Mouse (Mus musculus) layer of hippocampus, postnatal 14 days (tissue): ENCODE results near the gene Pcnp. TPM values are rescaled to one million over a fixed set of nuclear protein-coding genes. Genes with fewer than 3 reads are reported as not detected.
"Not testable (repeated sequence)": the region's sequence is repeated elsewhere in the genome, so short reads cannot be mapped to it uniquely, and the experiment has no call there.

Experiments used
- DNase-seq, 2 experiments: peaks; one replicate each; pipeline ENCODE4 v3.0.0; 2021 to 2022; ENCODE audit warnings: low spot score in 2 of 2, mixed read lengths in 1 of 2
- microRNA-seq, 2 experiments: library from miRNA; unstranded; fragments of <30 nt; microRNA quantifications; one replicate each; pipeline ENCODE4 v1.2.0; 2021
- total RNA-seq, 2 experiments: library from RNA; stranded (reverse); gene quantifications; 2 replicates each; pipeline ENCODE4 v1.2.3; 2021

Pcnp gene
- total RNA-seq, 2 experiments from 2014 or later = 129 to 135 TPM

- DNase-seq = no peak
Measured at GRCm38 (mm10) chr16:55971735-55972615, 57.6 kb downstream of the Pcnp start.

GRCm38 (mm10) chr16:55970416-55970815, 59.1 kb downstream of the Pcnp start:
- no peak for DNase-seq

GRCm38 (mm10) chr16:55969147-55969546, 60.4 kb downstream of the Pcnp start:
- no peak for DNase-seq

GRCm38 (mm10) chr16:55967221-55967620, 62.3 kb downstream of the Pcnp start:
- no peak for DNase-seq

GRCm38 (mm10) chr16:55966212-55966871, 63.2 kb downstream of the Pcnp start, which contains the start of gene Rpl24:
Gene Rpl24 (plus strand): TSS chr16:55966275.
- peak; percentile 92 to 98 for DNase-seq

- peak in 1 of 2 experiments; percentile 59 for DNase-seq
Measured at GRCm38 (mm10) chr16:55964126-55964949, 65.2 kb downstream of the Pcnp start.

GRCm38 (mm10) chr16:55963068-55963467, 66.5 kb downstream of the Pcnp start:
- not testable (repeated sequence) for DNase-seq

Small RNAs within 50 kb of the gene (microRNA-seq; reads per million reads assigned to microRNA genes)
- 0 reads per million in 2 experiments for gene Gm24047

Other genes with a start within 250 kb of the Pcnp start
- gene Nfkbiz, start 190.8 kb downstream of the Pcnp start, total RNA-seq = 1 to 10 TPM; 4.9 to 5.1 TPM
- gene Nxpe3, start 134.5 kb downstream of the Pcnp start, total RNA-seq = 10 to 100 TPM in 1 of 2 experiments, 1 to 10 TPM in 1; 9.3 to 10.2 TPM
- 10 to 100 TPM; 11.5 to 14.1 TPM for gene Cep97, start 94.9 kb downstream of the Pcnp start, total RNA-seq
- gene Rpl24, start 63.5 kb downstream of the Pcnp start, total RNA-seq = 100 to 1,000 TPM; 389 to 404 TPM
- gene Zbtb11, start 55.9 kb downstream of the Pcnp start, total RNA-seq = 10 to 100 TPM; 37.4 to 37.9 TPM
- 10 to 100 TPM in 1 of 2 experiments, 1 to 10 TPM in 1; 8.1 to 10.2 TPM for gene Trmt10c, start 8.1 kb upstream of the Pcnp start, total RNA-seq
- gene Senp7, start 18.6 kb upstream of the Pcnp start, total RNA-seq = 10 to 100 TPM; 45.1 to 48.2 TPM
- gene Impg2, start 174.6 kb upstream of the Pcnp start, total RNA-seq = under 1 TPM; 0.71 to 0.74 TPM